Mouse (Mus musculus) thymus, adult 2 months (tissue): Measurements from ENCODE around the gene Tyro3.

Experiments
- CTCF ChIP-seq: fragments of 200-500 bp; IDR thresholded peaks from 2 replicates; pipeline ENCODE4 v1.5.1; 2012; ENCODE audit warnings: mild to moderate bottlenecking, control low read depth, low read length, moderate library complexity, borderline replicate concordance; ENCODE audit not compliant: control insufficient read depth, poor library complexity, insufficient read depth; ENCODE audit errors: extremely low read depth
- POLR2A ChIP-seq: fragments of 200-500 bp; IDR thresholded peaks from 2 replicates; pipeline ENCODE4 v1.6.1; 2012; ENCODE audit warnings: mild to moderate bottlenecking, low read length, control low read depth, moderate library complexity; ENCODE audit not compliant: control insufficient read depth, poor library complexity, insufficient read depth; ENCODE audit errors: extremely low read depth

DNA sequence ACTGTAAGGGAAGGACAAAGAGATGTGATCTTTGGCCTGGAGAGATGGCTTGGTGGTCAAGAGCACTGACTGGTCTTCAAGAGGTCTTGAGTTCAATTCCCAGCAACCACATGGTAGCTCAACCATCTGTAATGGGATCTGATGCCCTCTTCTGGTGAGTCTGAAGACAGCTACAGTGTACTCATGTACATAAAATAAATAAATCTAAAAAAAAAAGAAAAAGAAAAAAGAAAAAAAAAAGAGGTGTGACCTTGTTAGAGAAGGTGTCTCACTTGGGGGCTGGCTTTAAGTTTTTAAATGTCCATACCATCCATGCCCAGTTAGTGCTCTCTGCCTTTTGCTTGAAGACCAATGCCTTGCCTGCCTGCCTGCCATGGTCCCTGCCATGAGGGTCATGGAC is 42.5 kb downstream of the Tyro3 start:
- TF ChIP-seq CTCF (no peak), POLR2A (no peak)
